Mouse (Mus musculus) ES-E14 (cell line): ENCODE measurements around the gene Cdan1. TPM values are rescaled to one million over a fixed set of nuclear protein-coding genes. Genes with fewer than 3 reads are reported as not detected.

Experiments
- DNase-seq: peaks from one replicate; pipeline ENCODE4 v3.0.0-alpha.2; 2013; ENCODE audit warnings: low read depth, low spot score
- H3K27ac ChIP-seq: 2 replicates; pipeline ENCODE4 v1.5.1; 2012; ENCODE audit warnings: low read depth, mild to moderate bottlenecking, low read length, moderate library complexity, mixed read lengths; ENCODE audit not compliant: poor library complexity, insufficient read depth, severe bottlenecking
- H3K36me3 ChIP-seq: 2 replicates; pipeline ENCODE4 v1.6.1; 2012; ENCODE audit warnings: mild to moderate bottlenecking, low read length, moderate library complexity, mixed read lengths; ENCODE audit not compliant: control insufficient read depth, poor library complexity, insufficient read depth, severe bottlenecking
- H3K4me1 ChIP-seq, 2 experiments: fragments of 150-350 bp in 1 of 2; sonication (generic) in 1 of 2; 2 replicates each; pipeline ENCODE4 v1.6.1; 2012; ENCODE audit warnings: low read length in 2 of 2, mild to moderate bottlenecking in 1 of 2, mixed read lengths in 1 of 2; ENCODE audit not compliant: control insufficient read depth in 2 of 2, insufficient read depth in 2 of 2, poor library complexity in 1 of 2
- H3K4me3 ChIP-seq, 2 experiments: fragments of 150-350 bp in 1 of 2; sonication (generic) in 1 of 2; 2 replicates each; pipeline ENCODE4 v1.5.1; 2012; ENCODE audit warnings: low read length in 2 of 2, low read depth in 1 of 2, mild to moderate bottlenecking in 1 of 2, mixed read lengths in 1 of 2; ENCODE audit not compliant: insufficient read depth in 1 of 2, poor library complexity in 1 of 2, severe bottlenecking in 1 of 2
- H3K9ac ChIP-seq: 2 replicates; pipeline ENCODE4 v1.6.1; 2012; ENCODE audit warnings: low read depth, mild to moderate bottlenecking, low read length, mixed read lengths; ENCODE audit not compliant: poor library complexity, insufficient read depth, severe bottlenecking
- H3K9me3 ChIP-seq: fragments of 150-350 bp; sonication (generic); 2 replicates; pipeline ENCODE4 v1.6.1; 2012; ENCODE audit warnings: low read depth, mild to moderate bottlenecking, low read length; ENCODE audit not compliant: control insufficient read depth, insufficient read depth
- CHD2 ChIP-seq: IDR thresholded peaks from 2 replicates; pipeline ENCODE4 v1.6.1; 2014; ENCODE audit warnings: mild to moderate bottlenecking, low read depth, low read length, inconsistent platforms
- HCFC1 ChIP-seq: IDR thresholded peaks from 2 replicates; pipeline ENCODE4 v1.6.1; 2012; ENCODE audit warnings: low read length, inconsistent platforms, borderline replicate concordance; ENCODE audit not compliant: insufficient read depth
- MAFK ChIP-seq: IDR thresholded peaks from 2 replicates; pipeline ENCODE4 v1.6.1; 2014; ENCODE audit warnings: mild to moderate bottlenecking, low read depth, low read length, inconsistent platforms; ENCODE audit not compliant: insufficient read depth
- ZC3H11A ChIP-seq: IDR thresholded peaks from 2 replicates; pipeline ENCODE4 v1.6.1; 2012; ENCODE audit warnings: low read depth, mild to moderate bottlenecking, inconsistent platforms, low read length, borderline replicate concordance
- ZNF384 ChIP-seq: IDR thresholded peaks from 2 replicates; pipeline ENCODE4 v1.6.1; 2012; ENCODE audit warnings: low read depth, low read length, inconsistent platforms
- in situ Hi-C, 2 experiments: fragments of 600-800 bp; cut with MboI; formaldehyde crosslinking; loops; one replicate each; pipeline ENCODE4 v1.15.1; 2025; ENCODE audit warnings: low sequenced_read_pairs in 2 of 2, inconsistent platforms in 1 of 2; ENCODE audit not compliant: unreplicated experiment in 2 of 2
- total RNA-seq: library from RNA; depleted of rRNA; stranded (reverse); fragments of 300-350 nt; gene quantifications from 2 replicates; pipeline ENCODE4 v1.2.3, GENCODE M21; 2012

The Cdan1 gene
- total RNA-seq, 1 experiment = 22.4 TPM

- Histone ChIP-seq H3K4me3 (no peak overlapping the region), H3K4me1 (no peaks in the 10 kb centered on the region), H3K36me3 (no peaks in the 10 kb centered on the region), H3K9ac (no peak overlapping the region), H3K9me3 (no peaks in the 10 kb centered on the region), H3K27ac (no peak overlapping the region)
- in situ Hi-C loops = no loop called here
- no peak for DNase-seq
- no peak for TF ChIP-seq ZNF384
- no peak for TF ChIP-seq CHD2
- no peak for TF ChIP-seq ZC3H11A
- no peak for TF ChIP-seq MAFK
- no peak for TF ChIP-seq HCFC1
Measured at GRCm38 (mm10) chr2:120858131-120858530, 8.2 kb upstream of the Cdan1 start.

DNA sequence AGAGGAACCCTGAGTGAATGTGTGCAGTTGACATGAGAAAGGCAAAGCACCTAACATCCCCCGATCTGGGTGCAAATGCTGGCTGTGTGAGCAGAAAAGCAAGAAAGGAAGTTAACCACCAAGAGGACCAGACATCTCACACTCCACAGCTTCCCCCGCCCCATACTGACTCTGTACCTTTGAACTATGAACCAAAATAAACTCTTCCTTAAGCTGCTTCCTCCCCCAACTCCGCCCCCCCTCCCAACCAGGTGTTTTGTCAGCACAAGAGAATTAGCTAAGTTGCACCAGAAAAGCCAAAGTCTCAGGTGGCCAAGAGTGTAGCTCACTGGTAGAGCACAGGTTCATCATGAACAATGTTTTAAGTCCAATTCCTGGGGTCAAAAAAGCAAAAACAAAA, 3.2 kb upstream of the Cdan1 start:
- no peak overlapping the region for H3K4me3 ChIP-seq
- no peak overlapping the region for H3K27ac ChIP-seq
- in situ Hi-C loops = no loop called here
- DNase-seq = no peak
- no peaks in the 10 kb centered on the region for H3K36me3 ChIP-seq
- H3K9ac ChIP-seq = no peak overlapping the region
- TF ChIP-seq HCFC1 = no peak
- no peak for TF ChIP-seq MAFK
- TF ChIP-seq ZNF384 = no peak
- TF ChIP-seq ZC3H11A = no peak
- no peak for TF ChIP-seq CHD2
- no peaks in the 10 kb centered on the region for H3K9me3 ChIP-seq
- no peaks in the 10 kb centered on the region for H3K4me1 ChIP-seq

- Histone ChIP-seq H3K9me3 (no peaks in the 10 kb centered on the region), H3K4me3 (no peak overlapping the region), H3K27ac (no peak overlapping the region), H3K36me3 (no peaks in the 10 kb centered on the region), H3K9ac (no peak overlapping the region), H3K4me1 (no peaks in the 10 kb centered on the region)
- TF ChIP-seq ZC3H11A (no peak), CHD2 (no peak), HCFC1 (no peak), MAFK (no peak), ZNF384 (no peak)
- in situ Hi-C loops = no loop called here
- no peak for DNase-seq
Measured at GRCm38 (mm10) chr2:120852626-120853025, 2.7 kb upstream of the Cdan1 start.

- Histone ChIP-seq H3K4me1 (no peaks in the 10 kb centered on the region), H3K9ac (peak within 1 kb of the TSS; percentile 87), H3K36me3 (no peaks in the 10 kb centered on the region), H3K27ac (no peak within 1 kb of the TSS), H3K4me3 (peak within 1 kb of the TSS; percentile 81 to 98), H3K9me3 (no peaks in the 10 kb centered on the region)
- TF ChIP-seq ZC3H11A (no peak), MAFK (no peak), ZNF384 (no peak), HCFC1 (peak; percentile 94), CHD2 (peak; percentile 92)
- DNase-seq = peak; percentile 97
- in situ Hi-C loops = no loop called here
Measured at GRCm38 (mm10) chr2:120850424-120851082, 625 bp upstream of the Cdan1 start, which contains the start of gene Ttbk2. Ttbk2 (minus strand) TSS chr2:120850604.

GRCm38 (mm10) chr2:120845280-120845679, 4.6 kb downstream of the Cdan1 start:
- H3K9me3 ChIP-seq = no peaks in the 10 kb centered on the region
- no peaks in the 10 kb centered on the region for H3K36me3 ChIP-seq
- H3K9ac ChIP-seq = no peak overlapping the region
- no peak overlapping the region for H3K4me3 ChIP-seq
- H3K27ac ChIP-seq = no peak overlapping the region
- in situ Hi-C loops = no loop called here
- TF ChIP-seq CHD2 = no peak
- TF ChIP-seq HCFC1 = no peak
- no peak for TF ChIP-seq ZNF384
- TF ChIP-seq MAFK = no peak
- no peak for TF ChIP-seq ZC3H11A
- DNase-seq = no peak
- H3K4me1 ChIP-seq = no peaks in the 10 kb centered on the region
